Mouse (Mus musculus): Measurements from ENCODE around the gene Olfr1480. TPM values are rescaled to one million over a fixed set of nuclear protein-coding genes. Genes with fewer than 3 reads are reported as not detected.

Gene Olfr1480
- not detected in 2 replicates for polyA plus RNA-seq (2015; fragmentation: Nextera tagmentation; extraction: Ambion mirVana)

GRCm38 (mm10) chr19:13527613-13528012 lies at the start of gene Olfr1480:
Gene Olfr1480, plus strand, starts transcription at chr19:13527913.
- peaks cover 6% of the 10 kb centered on the region for H3K9me3 ChIP-seq
- H3K4me1 ChIP-seq (replicated peaks) = no peaks in the 10 kb centered on the region
- H3K27ac ChIP-seq (replicated peaks) = no peak within 1 kb of the TSS
- ATAC-seq (ENCODE audit: low FRiP score, low read depth) = no peak
- 86% methylated on average over 2 of the region's 2 CpGs for WGBS
- no peak within 1 kb of the TSS for H3K4me3 ChIP-seq
- H3K4me2 ChIP-seq = no peak within 1 kb of the TSS
- no peaks in the 10 kb centered on the region for H3K27me3 ChIP-seq
- no peak within 1 kb of the TSS for H3K9ac ChIP-seq
- no peaks in the 10 kb centered on the region for H3K36me3 ChIP-seq

GRCm38 (mm10) chr19:13480096-13480495 lies 47.6 kb upstream of the Olfr1480 start, which contains the start of gene Olfr1475:
Gene Olfr1475, minus strand, starts transcription at chr19:13480196.
- Histone ChIP-seq H3K4me2 (no peak within 1 kb of the TSS), H3K27ac (replicated peaks) (no peak within 1 kb of the TSS), H3K9ac (no peak within 1 kb of the TSS), H3K27me3 (no peaks in the 10 kb centered on the region), H3K9me3 (no peaks in the 10 kb centered on the region), H3K4me1 (replicated peaks) (no peaks in the 10 kb centered on the region), H3K4me3 (no peak within 1 kb of the TSS), H3K36me3 (no peaks in the 10 kb centered on the region)
- no peak for ATAC-seq (ENCODE audit: low FRiP score, low read depth)

GRCm38 (mm10) chr19:13500246-13500645 lies 27.5 kb upstream of the Olfr1480 start, which contains the start of gene Olfr1477:
Gene Olfr1477, plus strand, starts transcription at chr19:13500546.
- Histone ChIP-seq H3K27me3 (no peaks in the 10 kb centered on the region), H3K4me2 (no peak within 1 kb of the TSS), H3K4me3 (no peak within 1 kb of the TSS), H3K36me3 (no peaks in the 10 kb centered on the region), H3K9me3 (0 out of 2 replicates have a peak, but pooled peaks cover 6% of the 10 kb centered on the region), H3K27ac (replicated peaks) (no peak within 1 kb of the TSS), H3K9ac (no peak within 1 kb of the TSS), H3K4me1 (replicated peaks) (no peaks in the 10 kb centered on the region)
- ATAC-seq (ENCODE audit: low FRiP score, low read depth) = no peak
- 80% methylated on average over 3 of the region's 3 CpGs for WGBS

Other genes starting within 250 kb of the Olfr1480 start
- gene Olfr1465, start 212.4 kb upstream of the Olfr1480 start, polyA plus RNA-seq (2015; fragmentation: Nextera tagmentation; extraction: Ambion mirVana) = not detected in 2 replicates
- gene Olfr1466, start 189.1 kb upstream of the Olfr1480 start, polyA plus RNA-seq (2015; fragmentation: Nextera tagmentation; extraction: Ambion mirVana) = not detected in 2 replicates
- not detected in 2 replicates for gene Olfr1467, start 165.7 kb upstream of the Olfr1480 start, polyA plus RNA-seq (2015; fragmentation: Nextera tagmentation; extraction: Ambion mirVana)
- gene Olfr1469, start 120.1 kb upstream of the Olfr1480 start, polyA plus RNA-seq (2015; fragmentation: Nextera tagmentation; extraction: Ambion mirVana) = not detected in 2 replicates
- gene Olfr1471, start 84.5 kb upstream of the Olfr1480 start, polyA plus RNA-seq (2015; fragmentation: Nextera tagmentation; extraction: Ambion mirVana) = not detected in 2 replicates
- not detected in 2 replicates for gene Olfr1472, start 71.8 kb upstream of the Olfr1480 start, polyA plus RNA-seq (2015; fragmentation: Nextera tagmentation; extraction: Ambion mirVana)
- not detected in 2 replicates for gene Olfr1474, start 58.3 kb upstream of the Olfr1480 start, polyA plus RNA-seq (2015; fragmentation: Nextera tagmentation; extraction: Ambion mirVana)
- not detected in 2 replicates for gene Olfr1475, start 47.7 kb upstream of the Olfr1480 start, polyA plus RNA-seq (2015; fragmentation: Nextera tagmentation; extraction: Ambion mirVana)
- gene Olfr1477, start 27.4 kb upstream of the Olfr1480 start, polyA plus RNA-seq (2015; fragmentation: Nextera tagmentation; extraction: Ambion mirVana) = not detected in 2 replicates
- gene Olfr1484, start 55.6 kb downstream of the Olfr1480 start, polyA plus RNA-seq (2015; fragmentation: Nextera tagmentation; extraction: Ambion mirVana) = not detected in 2 replicates
- gene Olfr1487, start 89.5 kb downstream of the Olfr1480 start, polyA plus RNA-seq (2015; fragmentation: Nextera tagmentation; extraction: Ambion mirVana) = not detected in 2 replicates
- gene Olfr1489, start 103.7 kb downstream of the Olfr1480 start, polyA plus RNA-seq (2015; fragmentation: Nextera tagmentation; extraction: Ambion mirVana) = not detected in 2 replicates
- not detected in 2 replicates for gene Olfr1490, start 123.2 kb downstream of the Olfr1480 start, polyA plus RNA-seq (2015; fragmentation: Nextera tagmentation; extraction: Ambion mirVana)
- not detected in 2 replicates for gene Olfr1491, start 169.4 kb downstream of the Olfr1480 start, polyA plus RNA-seq (2015; fragmentation: Nextera tagmentation; extraction: Ambion mirVana)
- not detected in 2 replicates for gene Olfr1493-ps1, start 195.4 kb downstream of the Olfr1480 start, polyA plus RNA-seq (2015; fragmentation: Nextera tagmentation; extraction: Ambion mirVana)
- gene Olfr1494, start 211.8 kb downstream of the Olfr1480 start, polyA plus RNA-seq (2015; fragmentation: Nextera tagmentation; extraction: Ambion mirVana) = not detected in 2 replicates
- gene Olfr1495, start 236.7 kb downstream of the Olfr1480 start, polyA plus RNA-seq (2015; fragmentation: Nextera tagmentation; extraction: Ambion mirVana) = not detected in 2 replicates
- not detected in 2 replicates for gene Olfr1496, start 250.0 kb downstream of the Olfr1480 start, polyA plus RNA-seq (2015; fragmentation: Nextera tagmentation; extraction: Ambion mirVana)

Data from hindbrain, embryonic 15.5 days (tissue).